ENCODE assay signal across 8 mouse cellular contexts in genomic region chr2:165286361-165287201, GRCm38 (mm10). TPM values are rescaled to one million over a fixed set of nuclear protein-coding genes. Genes with fewer than 3 reads are reported as not detected.
DNase-seq lines count a peak whose midpoint lies in the region; ATAC-seq and TF ChIP-seq lines count a peak whose summit lies in the region.

No protein-coding gene starts in this region.

- peak overlapping the region; percentile 3 for H3K27ac ChIP-seq in cortical plate, adult 2 months (ENCODE audit: insufficient read depth, low read length)
- H3K27ac ChIP-seq in hindbrain, postnatal 0 days, result peak overlapping the region; percentile 92; the same call in 1 of the 2 replicates
- H3K27ac ChIP-seq in lung, embryonic 15.5 days, result no peak overlapping the region
- no peak overlapping the region for H3K27ac ChIP-seq in olfactory bulb, adult 2 months (ENCODE audit: insufficient read depth, low read depth, low read length)

- peak overlapping the region; percentile 59 for H3K9ac ChIP-seq in hindbrain, postnatal 0 days (replicated peaks; ENCODE audit: low read length)
- H3K9ac ChIP-seq in lung, embryonic 15.5 days, result peak overlapping the region; percentile 65

- H3K4me3 ChIP-seq in cortical plate, adult 2 months (ENCODE audit: insufficient read depth, low read length), result peak overlapping the region; percentile 69
- peak overlapping the region; percentile 63 for H3K4me3 ChIP-seq in hindbrain, postnatal 0 days (ENCODE audit: low read length)
- peak overlapping the region; percentile 79 for H3K4me3 ChIP-seq in lung, embryonic 15.5 days
- H3K4me3 ChIP-seq in olfactory bulb, adult 2 months (ENCODE audit: insufficient read depth, low read depth, low read length), result peak overlapping the region; percentile 70

- no peak for TF ChIP-seq CTCF in cortical plate, adult 2 months (IDR thresholded peaks at IDR 0.05; ENCODE audit: extremely low read depth, insufficient read depth, low read length)
- no peak for TF ChIP-seq CTCF in hindbrain, postnatal 0 days (IDR thresholded peaks at IDR 0.05; ENCODE audit: low read depth)
- no peak for TF ChIP-seq CTCF in olfactory bulb, adult 2 months (IDR thresholded peaks at IDR 0.05; ENCODE audit: insufficient read depth, low read depth, low read length)

- peak overlapping the region; percentile 89 for H3K4me2 ChIP-seq in hindbrain, postnatal 0 days (ENCODE audit: low read depth, low read length)
- H3K4me2 ChIP-seq in lung, embryonic 15.5 days, result peak overlapping the region; percentile 89

- ATAC-seq in hindbrain, postnatal 0 days, result no peak
- ATAC-seq in lung, embryonic 15.5 days (ENCODE audit: borderline replicate concordance, extremely low read depth, low FRiP score, low TSS enrichment), result no peak

- H3K27me3 ChIP-seq in hindbrain, postnatal 0 days (ENCODE audit: insufficient read depth, low read length), result no peaks in the 10 kb centered on the region
- no peaks in the 10 kb centered on the region for H3K27me3 ChIP-seq in lung, embryonic 15.5 days

- H3K36me3 ChIP-seq in hindbrain, postnatal 0 days (ENCODE audit: insufficient read depth, low read length), result peaks cover 13% of the 10 kb centered on the region
- peaks cover 22% of the 10 kb centered on the region for H3K36me3 ChIP-seq in lung, embryonic 15.5 days

- H3K4me1 ChIP-seq in cortical plate, adult 2 months (ENCODE audit: control insufficient read depth, insufficient read depth, low read length), result peaks cover 6% of the 10 kb centered on the region; the same call in 1 of the 2 replicates
- H3K4me1 ChIP-seq in hindbrain, postnatal 0 days (ENCODE audit: insufficient read depth, low read length), result peaks cover 27% of the 10 kb centered on the region
- peaks cover 29% of the 10 kb centered on the region for H3K4me1 ChIP-seq in lung, embryonic 15.5 days
- peaks cover 42% of the 10 kb centered on the region for H3K4me1 ChIP-seq in olfactory bulb, adult 2 months (ENCODE audit: control insufficient read depth, insufficient read depth, low read length)

- 64% methylated on average over 18 of the region's 18 CpGs for WGBS in hindbrain, postnatal 0 days
- WGBS in lung, embryonic 15.5 days, result 54% methylated on average over 18 of the region's 18 CpGs
- 42% methylated on average over 18 of the region's 18 CpGs for WGBS in olfactory bulb, adult 2 months

- no peaks in the 10 kb centered on the region for H3K9me3 ChIP-seq in hindbrain, postnatal 0 days (ENCODE audit: low read length)
- H3K9me3 ChIP-seq in lung, embryonic 15.5 days, result no peaks in the 10 kb centered on the region

- TF ChIP-seq POLR2A in cortical plate, adult 2 months (IDR thresholded peaks at IDR 0.05; ENCODE audit: extremely low read depth, insufficient read depth, low read length), result peak; percentile 53
- TF ChIP-seq POLR2A in olfactory bulb, adult 2 months (IDR thresholded peaks at IDR 0.05; ENCODE audit: insufficient read depth, low read depth, low read length), result no peak

- peak; percentile 55 for DNase-seq in adrenal gland, postnatal 14 days
- DNase-seq in adrenal gland, adult 8-10 months, result no peak
- peak; percentile 76 for DNase-seq in 3T3-L1 (ENCODE audit: low read depth, low spot score)
- DNase-seq in hindbrain, postnatal 0 days (ENCODE audit: low spot score), result no peak
- no peak for DNase-seq in urinary bladder, adult 18-20 months (ENCODE audit: low spot score in 2 of 2)

RNA-seq across cellular contexts. Expression of gene Slc35c2, which starts 1.1 kb away (rescaled TPM):
- 32.8 and 36.4 TPM in 2 replicates for total RNA-seq in adrenal gland, postnatal 14 days (2021)
- total RNA-seq in adrenal gland, adult 8-10 months (2022), result 10 to 100 TPM; 56.7 to 62.1 (median 58.3) TPM
- polyA plus RNA-seq in cortical plate, adult 2 months (2012; rRNA removed), result 53.6 and 56.1 TPM in 2 replicates
- 97.1 and 120 TPM in 2 replicates for total RNA-seq in hindbrain, postnatal 0 days (2014; rRNA removed)
- polyA plus RNA-seq in hindbrain, postnatal 0 days (2015; fragmentation: Nextera tagmentation; extraction: Ambion mirVana), result 65.7 and 68.1 TPM in 2 replicates
- polyA plus RNA-seq in lung, embryonic 15.5 days (2015; fragmentation: Nextera tagmentation; extraction: Ambion mirVana), result 48.0 and 48.7 TPM in 2 replicates
- not detected in 2 replicates for polyA plus RNA-seq in olfactory bulb, adult 2 months (2012; ENCODE audit: insufficient read depth, insufficient read length, low replicate concordance, missing spikeins)

RNA-seq across cellular contexts. Expression of gene Elmo2, which starts 39.7 kb away (rescaled TPM):
- 26.2 and 27.8 TPM in 2 replicates for total RNA-seq in adrenal gland, postnatal 14 days (2021)
- total RNA-seq in adrenal gland, adult 8-10 months (2022), result 10 to 100 TPM; 22.8 to 36.2 (median 31.4) TPM
- polyA plus RNA-seq in cortical plate, adult 2 months (2012; rRNA removed), result 139 and 153 TPM in 2 replicates
- 99.4 and 105 TPM in 2 replicates for total RNA-seq in hindbrain, postnatal 0 days (2014; rRNA removed)
- polyA plus RNA-seq in hindbrain, postnatal 0 days (2015; fragmentation: Nextera tagmentation; extraction: Ambion mirVana), result 68.9 and 71.8 TPM in 2 replicates
- polyA plus RNA-seq in lung, embryonic 15.5 days (2015; fragmentation: Nextera tagmentation; extraction: Ambion mirVana), result 75.7 and 77.3 TPM in 2 replicates
- 231 TPM in 1 of 2 replicates, not detected in the other for polyA plus RNA-seq in olfactory bulb, adult 2 months (2012; ENCODE audit: insufficient read depth, insufficient read length, low replicate concordance, missing spikeins)

RNA-seq across cellular contexts. Expression of gene Cdh22, which starts 51.9 kb away (rescaled TPM):
- 1.3 and 1.6 TPM in 2 replicates for total RNA-seq in adrenal gland, postnatal 14 days (2021)
- total RNA-seq in adrenal gland, adult 8-10 months (2022), result 1 to 10 TPM; 1.8 to 3.5 (median 2.5) TPM
- 21.8 and 22.8 TPM in 2 replicates for polyA plus RNA-seq in cortical plate, adult 2 months (2012; rRNA removed)
- 47.3 and 53.4 TPM in 2 replicates for total RNA-seq in hindbrain, postnatal 0 days (2014; rRNA removed)
- 16.5 and 19.2 TPM in 2 replicates for polyA plus RNA-seq in hindbrain, postnatal 0 days (2015; fragmentation: Nextera tagmentation; extraction: Ambion mirVana)
- 1.0 and 1.1 TPM in 2 replicates for polyA plus RNA-seq in lung, embryonic 15.5 days (2015; fragmentation: Nextera tagmentation; extraction: Ambion mirVana)
- polyA plus RNA-seq in olfactory bulb, adult 2 months (2012; ENCODE audit: insufficient read depth, insufficient read length, low replicate concordance, missing spikeins), result not detected in 2 replicates

Comparison
In these comparisons a context has a peak if more than half of its experiments do, and no peak if none do; other contexts are left out.
1. DNase-seq: peak in adrenal gland, postnatal 14 days (single experiment) and 3T3-L1 (single experiment); none in adrenal gland, adult 8-10 months (single experiment), hindbrain, postnatal 0 days (single experiment) and urinary bladder, adult 18-20 months (0 of 2).
2. H3K27ac ChIP-seq: peak in cortical plate, adult 2 months (single experiment) and hindbrain, postnatal 0 days (single experiment); none in lung, embryonic 15.5 days (single experiment) and olfactory bulb, adult 2 months (single experiment).
3. RNA of gene Slc35c2, which starts 1.1 kb away (polyA plus RNA-seq): 65.7 to 68.1 TPM in hindbrain, postnatal 0 days, 53.6 to 56.1 TPM in cortical plate, adult 2 months and 48.0 to 48.7 TPM in lung, embryonic 15.5 days; not detected in olfactory bulb, adult 2 months; every median in the first group is over 10 times any median in the second.
4. Peak in every context shown above with its lines, with median percentiles within 50 percentile points of each other: H3K4me3 ChIP-seq.